Mouse (Mus musculus): Measurements from ENCODE around the gene Mad1l1.

Mad1l1 gene

GRCm38 (mm10) chr5:140106051-140106450 is 215.3 kb downstream of the Mad1l1 start:
- in situ Hi-C loops (cut with MboI; ENCODE audit: low sequenced_read_pairs): no loop called here

GRCm38 (mm10) chr5:140104891-140105290 is 216.5 kb downstream of the Mad1l1 start:
- in situ Hi-C loops (cut with MboI; ENCODE audit: low sequenced_read_pairs): no loop called here

- in situ Hi-C loops (cut with MboI; ENCODE audit: low sequenced_read_pairs): no loop called here
These were observed 218.6 kb downstream of the Mad1l1 start for GRCm38 (mm10) chr5:140102731-140103130.

GRCm38 (mm10) chr5:140101409-140102009 is 219.8 kb downstream of the Mad1l1 start:
- in situ Hi-C loops (cut with MboI; ENCODE audit: low sequenced_read_pairs): no loop called here

- in situ Hi-C loops (cut with MboI; ENCODE audit: low sequenced_read_pairs): no loop called here
These were observed 222.6 kb downstream of the Mad1l1 start for GRCm38 (mm10) chr5:140098711-140099110.

- in situ Hi-C loops (cut with MboI; ENCODE audit: low sequenced_read_pairs): no loop called here
These were observed 226.1 kb downstream of the Mad1l1 start for GRCm38 (mm10) chr5:140095203-140095602.

- in situ Hi-C loops (cut with MboI; ENCODE audit: low sequenced_read_pairs): no loop called here
These were observed 227.9 kb downstream of the Mad1l1 start for GRCm38 (mm10) chr5:140093489-140093888.

- in situ Hi-C loops (cut with MboI; ENCODE audit: low sequenced_read_pairs): no loop called here
These were observed 229.8 kb downstream of the Mad1l1 start for GRCm38 (mm10) chr5:140091601-140092000.

- in situ Hi-C loops (cut with MboI; ENCODE audit: low sequenced_read_pairs): no loop called here
These were observed 232.1 kb downstream of the Mad1l1 start for GRCm38 (mm10) chr5:140089263-140089662.

- in situ Hi-C loops (cut with MboI; ENCODE audit: low sequenced_read_pairs): no loop called here
These were observed 234.1 kb downstream of the Mad1l1 start for GRCm38 (mm10) chr5:140087242-140087641.

- in situ Hi-C loops (cut with MboI; ENCODE audit: low sequenced_read_pairs): no loop called here
These were observed 237.0 kb downstream of the Mad1l1 start for GRCm38 (mm10) chr5:140084341-140084740.

- in situ Hi-C loops (cut with MboI; ENCODE audit: low sequenced_read_pairs): no loop called here
These were observed 237.4 kb downstream of the Mad1l1 start for GRCm38 (mm10) chr5:140083911-140084310.

- in situ Hi-C loops (cut with MboI; ENCODE audit: low sequenced_read_pairs): no loop called here
These were observed 239.0 kb downstream of the Mad1l1 start for GRCm38 (mm10) chr5:140082204-140082812.

GRCm38 (mm10) chr5:140081084-140081483 is 240.3 kb downstream of the Mad1l1 start:
- in situ Hi-C loops (cut with MboI; ENCODE audit: low sequenced_read_pairs): no loop called here

- in situ Hi-C loops (cut with MboI; ENCODE audit: low sequenced_read_pairs): no loop called here
These were observed 241.8 kb downstream of the Mad1l1 start for GRCm38 (mm10) chr5:140079511-140079910.

GRCm38 (mm10) chr5:140078406-140078805 is 242.9 kb downstream of the Mad1l1 start:
- in situ Hi-C loops (cut with MboI; ENCODE audit: low sequenced_read_pairs): no loop called here

GRCm38 (mm10) chr5:140076438-140076837 is 244.9 kb downstream of the Mad1l1 start:
- in situ Hi-C loops (cut with MboI; ENCODE audit: low sequenced_read_pairs): no loop called here

GRCm38 (mm10) chr5:140073671-140074116 is 247.7 kb downstream of the Mad1l1 start:
- in situ Hi-C loops (cut with MboI; ENCODE audit: low sequenced_read_pairs): no loop called here

GRCm38 (mm10) chr5:140073148-140073670 is 248.1 kb downstream of the Mad1l1 start:
- in situ Hi-C loops (cut with MboI; ENCODE audit: low sequenced_read_pairs): no loop called here

GRCm38 (mm10) chr5:140068506-140068905 is 252.8 kb downstream of the Mad1l1 start:
- in situ Hi-C loops (cut with MboI; ENCODE audit: low sequenced_read_pairs): no loop called here

- in situ Hi-C loops (cut with MboI; ENCODE audit: low sequenced_read_pairs): no loop called here
These were observed 253.3 kb downstream of the Mad1l1 start for GRCm38 (mm10) chr5:140068051-140068450.

GRCm38 (mm10) chr5:140066769-140067168 is 254.6 kb downstream of the Mad1l1 start:
- in situ Hi-C loops (cut with MboI; ENCODE audit: low sequenced_read_pairs): no loop called here
